Comparison of ENCODE assay signal across 31 mouse cellular contexts in genomic region chr4:56028441-56028840, GRCm38 (mm10).
"Had no signal": no experiment of that assay in that cellular context is flagged by ENCODE, and none has a peak within 500 bp of the region (broad histone marks: within the 10 kb centered on the region; RNA-seq: fewer than 3 reads in every experiment).

No protein-coding gene starts in this region.

- ATAC-seq: liver, embryonic 12.5 days; liver, postnatal 0 days; lung, postnatal 0 days; midbrain, embryonic 13.5 days; midbrain, embryonic 15.5 days had no signal

- H3K36me3 ChIP-seq: limb, embryonic 10.5 days; limb, embryonic 12.5 days; limb, embryonic 13.5 days; limb, embryonic 15.5 days; liver, embryonic 12.5 days; liver, embryonic 13.5 days; liver, embryonic 15.5 days; lung, embryonic 15.5 days; midbrain, embryonic 10.5 days; midbrain, embryonic 12.5 days; midbrain, embryonic 13.5 days; midbrain, embryonic 15.5 days; neural tube, embryonic 12.5 days had no signal

- DNase-seq: left cerebral cortex, postnatal 4 days; liver; liver, embryonic 13.5 days; liver, postnatal 0 days; lung, adult 18-20 months; lung, adult 2 months; lung, embryonic 14.5 days; lung, postnatal 10 days; lung, postnatal 14 days; lung, postnatal 36 days; lung, postnatal 4 days; midbrain, embryonic 14.5 days had no signal

- H3K9ac ChIP-seq: limb, embryonic 12.5 days; limb, embryonic 13.5 days; limb, embryonic 15.5 days; liver, embryonic 12.5 days; liver, embryonic 13.5 days; liver, embryonic 14.5 days; liver, embryonic 15.5 days; liver, postnatal 0 days; lung, embryonic 14.5 days; lung, embryonic 15.5 days; midbrain, embryonic 12.5 days; midbrain, embryonic 13.5 days; midbrain, embryonic 15.5 days; neural tube, embryonic 12.5 days had no signal

- H3K4me3 ChIP-seq: left cerebral cortex, adult 2 months; limb, embryonic 10.5 days; limb, embryonic 12.5 days; limb, embryonic 13.5 days; limb, embryonic 15.5 days; liver, embryonic 12.5 days; liver, embryonic 13.5 days; liver, embryonic 15.5 days; lung, embryonic 15.5 days; megakaryocyte, embryonic 14.5 days; midbrain, embryonic 10.5 days; midbrain, embryonic 12.5 days; midbrain, embryonic 13.5 days; midbrain, embryonic 15.5 days; myocyte; neural tube, embryonic 12.5 days had no signal

- H3K4me1 ChIP-seq: limb, embryonic 10.5 days; limb, embryonic 12.5 days; limb, embryonic 13.5 days; limb, embryonic 15.5 days; liver, embryonic 12.5 days; liver, embryonic 13.5 days; liver, embryonic 15.5 days; lung, embryonic 15.5 days; midbrain, embryonic 10.5 days; midbrain, embryonic 12.5 days; midbrain, embryonic 13.5 days; midbrain, embryonic 15.5 days; neural tube, embryonic 12.5 days had no signal

- H3K4me2 ChIP-seq: limb, embryonic 12.5 days; limb, embryonic 13.5 days; limb, embryonic 15.5 days; liver, embryonic 11.5 days; liver, embryonic 12.5 days; liver, embryonic 13.5 days; liver, embryonic 15.5 days; lung, embryonic 14.5 days; lung, embryonic 15.5 days; midbrain, embryonic 12.5 days; midbrain, embryonic 13.5 days; midbrain, embryonic 15.5 days; neural tube, embryonic 12.5 days had no signal

- H3K27me3 ChIP-seq: limb, embryonic 12.5 days; limb, embryonic 13.5 days; limb, embryonic 15.5 days; liver, embryonic 12.5 days; liver, embryonic 13.5 days; liver, embryonic 15.5 days; megakaryocyte, embryonic 14.5 days; midbrain, embryonic 12.5 days; midbrain, embryonic 13.5 days; midbrain, embryonic 15.5 days; neural tube, embryonic 12.5 days had no signal

- H3K27ac ChIP-seq: left cerebral cortex, adult 2 months; limb, embryonic 10.5 days; limb, embryonic 12.5 days; limb, embryonic 13.5 days; limb, embryonic 15.5 days; liver, embryonic 12.5 days; liver, embryonic 13.5 days; liver, embryonic 14.5 days; liver, embryonic 15.5 days; lung, embryonic 15.5 days; macrophage; midbrain, embryonic 10.5 days; midbrain, embryonic 12.5 days; midbrain, embryonic 13.5 days; midbrain, embryonic 15.5 days; neural tube, embryonic 12.5 days had no signal

- H3K9me3 ChIP-seq: limb, embryonic 10.5 days; limb, embryonic 12.5 days; limb, embryonic 13.5 days; limb, embryonic 15.5 days; liver, embryonic 12.5 days; liver, embryonic 13.5 days; liver, embryonic 15.5 days; lung, embryonic 15.5 days; midbrain, embryonic 10.5 days; midbrain, embryonic 12.5 days; midbrain, embryonic 13.5 days; midbrain, embryonic 15.5 days; neural tube, embryonic 12.5 days had no signal
